Mouse (Mus musculus) hindbrain, embryonic 14.5 days (tissue): ENCODE results near the gene Tmem191c. TPM values are rescaled to one million over a fixed set of nuclear protein-coding genes. Genes with fewer than 3 reads are reported as not detected.

Source experiments
- ATAC-seq: fragments of 200-750 bp; cut with Nextera tagmentation; 2 replicates; pipeline ENCODE4 v1.8.0; 2017; ENCODE audit warnings: moderate number of reproducible peaks, mild to moderate bottlenecking, moderate TSS enrichment, moderate library complexity; ENCODE audit not compliant: low FRiP score
- DNase-seq: peaks from one replicate; pipeline ENCODE4 v3.0.0-alpha.2; 2015; ENCODE audit warnings: low spot score
- H3K27ac ChIP-seq: fragments of 300-500 bp; sonication (generic); 2 replicates; pipeline ENCODE4 v1.5.1; 2014; ENCODE audit warnings: mild to moderate bottlenecking, moderate library complexity
- H3K27me3 ChIP-seq: fragments of 300-500 bp; sonication (generic); 2 replicates; pipeline ENCODE4 v1.6.1; 2014; ENCODE audit warnings: mild to moderate bottlenecking, low read length, mixed read lengths; ENCODE audit not compliant: control insufficient read depth, insufficient read depth
- H3K36me3 ChIP-seq: fragments of 300-500 bp; sonication (generic); replicated peaks from 2 replicates; pipeline ENCODE4 v1.6.1; 2014; ENCODE audit not compliant: control insufficient read depth, insufficient read depth
- H3K4me1 ChIP-seq: fragments of 300-500 bp; sonication (generic); replicated peaks from 2 replicates; pipeline ENCODE4 v1.6.1; 2014; ENCODE audit warnings: antibody characterized with exemption, low read length, mixed read lengths; ENCODE audit not compliant: control insufficient read depth, insufficient read depth
- H3K4me2 ChIP-seq: fragments of 300-500 bp; sonication (generic); replicated peaks from 2 replicates; pipeline ENCODE4 v1.6.1; 2014; ENCODE audit warnings: mild to moderate bottlenecking, moderate library complexity
- H3K4me3 ChIP-seq: fragments of 300-500 bp; sonication (generic); replicated peaks from 2 replicates; pipeline ENCODE4 v1.5.1; 2014; ENCODE audit warnings: mild to moderate bottlenecking, low read length
- H3K9ac ChIP-seq: fragments of 300-500 bp; sonication (generic); 2 replicates; pipeline ENCODE4 v1.6.1; 2014
- H3K9me3 ChIP-seq: fragments of 300-500 bp; sonication (generic); 2 replicates; pipeline ENCODE4 v1.6.1; 2016; ENCODE audit warnings: low read length; ENCODE audit not compliant: control insufficient read depth
- WGBS: fragments of 180-500 bp; shearing (Covaris S2); extraction: QIAGEN DNeasy Blood & Tissue Kit; methylation state at CpG from one replicate; pipeline ENCODE4 v1.1.7; 2014; 5-methylcytosine and 5-hydroxymethylcytosine counted together
- polyA plus RNA-seq: library from polyadenylated mRNA; unstranded; fragments of >200 nt; fragmentation: Nextera tagmentation; extraction: Ambion mirVana; gene quantifications from 2 replicates; pipeline ENCODE4 v1.2.1, GENCODE M21; 2014

Tmem191c gene
- polyA plus RNA-seq, 1 experiment from 2014 or later, result 36.6 TPM

DNA sequence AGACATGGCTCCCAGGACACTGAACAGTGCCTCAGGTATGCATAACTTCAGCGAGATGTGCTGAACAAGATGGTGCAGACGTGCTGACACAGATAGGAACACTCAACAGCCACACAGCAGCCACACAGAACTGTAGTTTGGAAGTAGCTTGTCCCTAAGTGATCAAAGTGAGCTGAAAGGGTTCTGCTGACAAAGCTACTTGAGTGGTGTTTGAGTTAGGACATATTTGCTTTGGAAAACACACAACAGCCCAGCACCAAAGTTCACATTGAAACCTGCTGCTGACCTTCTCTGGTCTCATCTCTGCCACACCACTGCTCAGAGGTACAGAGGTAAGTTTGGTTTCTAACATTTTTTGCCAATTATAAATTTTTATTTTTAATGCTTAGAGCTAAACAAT lies 55.2 kb downstream of the Tmem191c start, which contains the start of gene Serpind1:
Gene Serpind1 (plus strand): TSS at position 256 of the 400 bp plus-strand sequence.
- Histone ChIP-seq H3K4me1 (no peaks in the 10 kb centered on the region), H3K4me3 (no peak within 1 kb of the TSS), H3K36me3 (peaks cover 37% of the 10 kb centered on the region), H3K4me2 (no peak within 1 kb of the TSS), H3K9ac (no peak within 1 kb of the TSS), H3K27me3 (no peaks in the 10 kb centered on the region), H3K9me3 (no peaks in the 10 kb centered on the region), H3K27ac (no peak within 1 kb of the TSS)
- no peak for DNase-seq
- 85% methylated on average over 2 of the region's 2 CpGs for WGBS
- ATAC-seq, result no peak

DNA sequence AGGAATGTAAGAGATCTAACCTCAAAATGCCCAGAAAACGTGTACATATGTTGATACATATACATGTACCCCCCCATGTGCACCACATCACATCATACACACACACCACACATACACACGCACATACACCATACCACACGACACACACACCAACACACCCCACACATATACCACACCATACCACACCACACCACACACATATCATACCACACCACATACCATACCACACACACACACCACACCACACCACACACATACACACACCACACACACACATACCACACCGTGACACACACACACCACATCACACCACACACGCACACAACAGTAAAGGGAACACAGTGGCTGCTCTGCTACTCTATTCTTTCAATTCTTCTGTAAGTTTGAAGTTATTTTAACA lies 56.0 kb downstream of the Tmem191c start:
- 95% methylated on average over 5 of the region's 5 CpGs for WGBS
- Histone ChIP-seq H3K4me3 (no peak overlapping the region), H3K4me2 (no peak overlapping the region), H3K36me3 (peaks cover 37% of the 10 kb centered on the region), H3K27ac (no peak overlapping the region), H3K27me3 (no peaks in the 10 kb centered on the region), H3K9ac (no peak overlapping the region), H3K9me3 (no peaks in the 10 kb centered on the region), H3K4me1 (no peaks in the 10 kb centered on the region)
- ATAC-seq (no peak), DNase-seq (no peak)

Other genes starting within 250 kb of the Tmem191c start
- 118 and 124 TPM in 2 replicates for gene Ypel1, start 206.4 kb upstream of the Tmem191c start, polyA plus RNA-seq
- gene Ppil2, start 164.8 kb upstream of the Tmem191c start, polyA plus RNA-seq, result 128 and 136 TPM in 2 replicates
- gene 2610318N02Rik, start 150.9 kb upstream of the Tmem191c start, polyA plus RNA-seq, result 11.8 and 11.9 TPM in 2 replicates
- gene Sdf2l1, start 143.7 kb upstream of the Tmem191c start, polyA plus RNA-seq, result 24.5 and 25.9 TPM in 2 replicates
- gene Ydjc, start 131.5 kb upstream of the Tmem191c start, polyA plus RNA-seq, result 47.5 and 49.2 TPM in 2 replicates
- gene Ccdc116, start 128.8 kb upstream of the Tmem191c start, polyA plus RNA-seq, result 3.6 and 3.7 TPM in 2 replicates
- 278 and 290 TPM in 2 replicates for gene Ube2l3, start 73.4 kb upstream of the Tmem191c start, polyA plus RNA-seq
- 2.0 and 2.2 TPM in 2 replicates for gene Rimbp3, start 67.5 kb upstream of the Tmem191c start, polyA plus RNA-seq
- 5.1 and 5.5 TPM in 2 replicates for gene Hic2, start 42.5 kb upstream of the Tmem191c start, polyA plus RNA-seq
- gene Serpind1, start 55.3 kb downstream of the Tmem191c start, polyA plus RNA-seq, result 1.7 and 2.4 TPM in 2 replicates
- 10.3 and 10.8 TPM in 2 replicates for gene Snap29, start 129.9 kb downstream of the Tmem191c start, polyA plus RNA-seq
- 70.9 and 74.0 TPM in 2 replicates for gene Pi4ka, start 130.2 kb downstream of the Tmem191c start, polyA plus RNA-seq
- gene Crkl, start 175.9 kb downstream of the Tmem191c start, polyA plus RNA-seq, result 65.0 and 78.5 TPM in 2 replicates
- 5.9 and 6.4 TPM in 2 replicates for gene Aifm3, start 213.5 kb downstream of the Tmem191c start, polyA plus RNA-seq
- gene Lztr1, start 232.6 kb downstream of the Tmem191c start, polyA plus RNA-seq, result 112 and 117 TPM in 2 replicates